Mouse (Mus musculus) adrenal gland, postnatal 14 days (tissue): Measurements from ENCODE around the gene Synpr. TPM values are rescaled to one million over a fixed set of nuclear protein-coding genes. Genes with fewer than 3 reads are reported as not detected.
"Not testable (repeated sequence)": the region's sequence is repeated elsewhere in the genome, so short reads cannot be mapped to it uniquely, and the experiment has no call there.

Source experiments
- DNase-seq: peaks from one replicate; pipeline ENCODE4 v3.0.0; 2021; ENCODE audit warnings: mixed read lengths
- long read RNA-seq, 2 experiments: library from polyadenylated mRNA; stranded (forward); transcript quantifications; one replicate each; pipeline ENCODE4 v2.0.0; 2021
- total RNA-seq: library from RNA; stranded (reverse); gene quantifications from 2 replicates; pipeline ENCODE4 v1.2.3, GENCODE M21; 2021

Synpr gene
- 7.6 and 8.9 TPM in 2 replicates for total RNA-seq
- long read RNA-seq, experiment 1, partial matches to known transcripts = 0 of 1 reads
- long read RNA-seq, experiment 1, other reads (novel, unspliced or antisense) = 1 of 1 reads
- long read RNA-seq, experiment 2, partial matches to known transcripts = 1 of 1 reads
- long read RNA-seq, experiment 2, other reads (novel, unspliced or antisense) = 0 of 1 reads

DNA sequence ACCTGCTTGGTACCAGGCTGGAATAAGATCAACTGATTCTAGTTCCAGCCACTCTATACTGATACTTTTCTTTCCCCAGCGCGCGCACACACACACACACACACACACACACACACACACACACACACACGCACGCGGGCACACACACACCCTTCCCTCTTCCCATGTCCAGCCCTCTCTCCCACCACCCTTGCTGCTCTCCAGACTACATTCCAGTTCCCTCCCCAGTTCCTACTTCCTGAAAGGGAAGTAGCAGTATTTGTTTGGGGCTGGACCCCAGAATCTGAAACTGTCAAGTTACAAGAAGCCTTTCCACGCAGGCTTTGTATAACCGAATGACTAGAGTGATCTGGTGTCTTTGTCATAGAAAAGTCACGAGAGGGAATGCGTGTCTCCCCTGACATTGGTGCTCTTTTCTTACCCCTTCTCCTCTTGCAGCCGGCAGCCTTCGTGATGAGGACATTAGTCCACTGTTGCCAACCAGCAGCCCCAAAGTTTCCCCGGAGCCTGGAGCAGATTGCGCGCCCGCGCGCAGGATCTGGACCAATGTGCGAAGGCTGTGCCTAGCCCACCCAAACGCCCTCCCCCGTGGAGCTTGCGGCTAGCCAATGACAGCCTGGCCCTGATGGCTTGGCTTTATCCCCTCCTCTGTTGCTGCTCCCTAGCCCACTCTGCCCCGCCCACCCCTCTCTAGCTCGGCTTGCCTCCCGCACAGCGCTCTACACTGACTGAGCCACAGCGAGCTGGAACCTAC, at the start of gene Synpr:
Gene Synpr (plus strand): TSS at position 690 of the 754 bp plus-strand sequence.
- peak; percentile 42 for DNase-seq

- DNase-seq = peak; percentile 4
Measured at GRCm38 (mm10) chr14:13236929-13237328, 47.7 kb upstream of the Synpr start.

GRCm38 (mm10) chr14:13247431-13247830, 37.1 kb upstream of the Synpr start:
- DNase-seq = no peak

DNA sequence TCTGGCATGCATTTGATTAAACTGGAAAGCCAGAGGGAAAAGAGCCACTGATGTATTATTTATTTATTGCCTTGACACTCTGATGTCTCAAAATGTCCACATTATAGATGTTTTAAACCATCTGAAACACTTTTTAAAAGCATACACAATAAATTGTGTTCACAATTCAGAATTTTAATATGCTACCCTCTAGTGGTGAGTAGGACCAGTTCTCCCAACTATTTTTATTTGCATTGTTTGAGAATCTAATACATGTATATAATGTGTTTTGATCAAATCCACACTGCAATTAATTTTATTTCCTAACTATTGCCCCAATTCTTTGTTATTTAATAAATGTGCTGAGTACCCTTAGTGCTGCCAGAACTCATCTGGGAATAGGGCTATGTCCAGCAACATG, 35.2 kb upstream of the Synpr start:
- DNase-seq = no peak

- DNase-seq = no peak
Measured at GRCm38 (mm10) chr14:13252594-13252993, 32.0 kb upstream of the Synpr start.

GRCm38 (mm10) chr14:13254741-13255140, 29.8 kb upstream of the Synpr start:
- not testable (repeated sequence) for DNase-seq

DNA sequence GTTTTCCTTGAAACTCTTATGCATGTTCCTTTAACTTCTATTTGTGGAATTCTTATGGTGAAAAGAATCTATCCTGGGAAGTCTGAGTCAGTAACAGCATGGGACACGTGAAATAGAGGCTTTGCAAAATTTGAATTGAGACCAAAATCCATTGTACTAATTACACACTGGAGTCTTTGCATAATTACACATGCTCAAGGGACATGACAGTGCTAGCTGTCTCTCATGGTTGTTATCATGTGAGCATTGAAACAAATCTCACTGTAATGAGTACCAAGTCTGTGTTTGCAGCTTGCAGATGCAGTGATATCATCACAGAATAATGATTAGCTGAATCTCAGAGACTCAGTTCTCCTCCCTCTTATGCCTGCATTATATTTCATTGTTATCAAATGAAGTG, 22.2 kb upstream of the Synpr start:
- no peak for DNase-seq

DNA sequence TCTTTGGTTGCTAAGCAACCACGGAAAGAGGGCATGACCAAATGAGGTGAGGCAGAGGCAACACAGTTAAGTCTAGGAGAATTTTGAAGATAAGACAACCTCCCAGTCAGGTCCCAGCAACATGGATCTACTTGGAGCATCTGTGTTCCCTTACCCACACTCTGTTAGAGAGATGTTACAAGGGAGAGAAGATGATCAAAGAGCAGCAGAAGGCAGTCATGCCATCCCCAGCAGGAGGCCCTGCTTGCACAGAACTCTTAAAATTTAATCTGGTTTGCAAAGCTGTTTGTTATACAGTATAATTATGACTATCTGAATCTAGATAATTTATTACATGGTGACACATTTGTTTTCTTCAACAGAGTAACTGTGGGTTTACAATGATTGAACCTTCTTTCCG, 18.2 kb upstream of the Synpr start:
- DNase-seq = no peak

DNA sequence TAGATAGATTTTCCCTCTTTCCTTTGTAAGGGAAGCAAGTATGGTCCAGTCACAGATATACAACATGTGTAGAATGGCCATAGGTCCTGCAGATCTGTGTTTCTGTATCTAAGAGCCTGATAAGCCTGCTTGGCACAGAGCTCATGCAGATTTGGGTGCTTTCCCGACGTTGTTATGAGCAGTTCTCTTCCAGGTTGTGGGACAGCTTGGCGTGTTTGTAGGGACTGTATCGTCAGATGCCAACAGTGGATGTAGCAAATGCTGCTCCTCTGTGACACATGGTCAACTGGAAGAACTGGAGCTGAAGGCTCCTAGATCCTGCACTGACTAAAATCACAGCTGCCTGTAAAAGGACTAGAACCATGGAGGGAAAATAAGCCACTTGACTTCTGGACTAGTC, 17.4 kb upstream of the Synpr start:
- DNase-seq = no peak

DNA sequence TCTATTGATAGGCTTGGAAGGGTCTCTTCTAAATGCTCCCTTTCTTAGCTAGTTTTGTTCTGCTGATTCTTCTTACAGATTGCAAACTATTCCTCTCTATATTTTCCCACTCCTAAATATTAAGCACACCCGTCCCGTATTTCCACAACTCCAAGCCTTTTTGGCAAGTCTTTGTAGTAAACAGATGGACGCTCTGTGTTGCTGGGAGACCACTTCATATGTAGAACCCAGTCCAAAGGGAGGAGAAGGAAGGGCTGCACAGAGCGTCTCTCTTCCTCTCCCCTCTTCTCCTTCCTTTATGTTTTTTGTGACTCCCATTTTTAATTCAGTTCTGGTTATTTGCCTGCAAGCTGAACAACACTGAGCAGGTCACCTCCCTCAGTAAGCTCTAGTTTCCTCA, 1.4 kb upstream of the Synpr start:
- no peak for DNase-seq

GRCm38 (mm10) chr14:13284845-13285198, 242 bp downstream of the Synpr start:
- DNase-seq = no peak

DNA sequence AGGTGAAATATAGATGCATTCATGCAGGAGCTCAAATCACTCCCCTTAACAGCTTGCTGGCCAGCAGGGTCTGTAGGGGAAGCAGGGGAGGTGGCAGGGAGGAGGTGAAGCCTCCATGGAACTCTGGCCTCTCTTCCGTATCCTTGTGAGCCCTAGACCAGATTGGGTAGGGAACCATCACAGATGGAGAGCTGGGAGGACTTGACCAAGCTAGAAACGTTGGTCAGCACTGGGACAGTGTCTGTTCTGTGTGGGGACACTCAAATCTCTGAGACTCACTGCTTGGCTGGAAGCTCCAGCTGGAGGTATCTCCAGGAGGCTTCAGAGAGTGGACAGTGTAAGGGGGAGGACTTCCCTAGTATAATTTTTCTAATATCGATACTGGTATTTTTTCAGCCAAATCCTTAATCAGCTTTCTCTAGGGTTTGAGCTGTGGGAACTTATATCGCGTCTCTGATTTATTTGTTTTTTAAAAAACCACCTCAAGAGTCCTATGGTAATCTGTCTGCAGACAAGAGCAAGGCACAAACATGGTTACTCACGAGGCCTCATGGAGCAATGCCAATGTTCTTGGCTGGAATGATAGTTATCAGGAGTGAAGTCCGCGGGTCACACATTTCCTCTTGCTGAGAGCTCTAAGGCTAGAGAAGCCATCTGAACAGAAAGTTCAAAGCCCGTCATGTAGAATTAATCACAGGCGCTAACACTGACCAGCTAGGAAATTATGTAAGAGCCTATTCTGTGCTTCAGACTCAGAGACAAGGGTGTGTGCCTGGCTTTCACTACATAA, 956 bp downstream of the Synpr start:
- peak; percentile 6 for DNase-seq

GRCm38 (mm10) chr14:13294200-13294599, 9.6 kb downstream of the Synpr start:
- DNase-seq = no peak

- DNase-seq = no peak
Measured at GRCm38 (mm10) chr14:13314323-13314722, 29.7 kb downstream of the Synpr start.

GRCm38 (mm10) chr14:13328461-13328860, 43.9 kb downstream of the Synpr start:
- no peak for DNase-seq

- DNase-seq = no peak
Measured at GRCm38 (mm10) chr14:13332497-13333306, 48.1 kb downstream of the Synpr start.

DNA sequence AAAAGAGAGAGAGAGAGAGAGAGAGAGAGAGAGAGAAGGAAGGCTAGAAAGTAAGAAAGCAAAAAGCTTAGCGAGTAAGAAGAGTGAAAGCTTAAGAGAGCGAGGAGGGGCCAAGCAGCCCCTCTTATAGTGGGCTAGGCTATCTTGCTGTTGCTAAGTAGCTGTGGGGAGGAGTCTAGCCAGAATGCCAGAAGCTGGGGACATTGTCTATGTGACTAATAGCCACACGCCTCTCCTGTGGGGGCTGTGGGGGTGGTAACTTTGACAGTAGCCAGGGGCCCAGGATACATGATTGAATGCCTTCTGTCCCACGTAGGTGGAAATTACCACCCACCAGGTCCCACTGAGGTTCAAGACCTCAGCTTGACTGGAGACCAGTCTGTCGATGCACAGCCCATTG, 48.8 kb downstream of the Synpr start:
- no peak for DNase-seq

DNA sequence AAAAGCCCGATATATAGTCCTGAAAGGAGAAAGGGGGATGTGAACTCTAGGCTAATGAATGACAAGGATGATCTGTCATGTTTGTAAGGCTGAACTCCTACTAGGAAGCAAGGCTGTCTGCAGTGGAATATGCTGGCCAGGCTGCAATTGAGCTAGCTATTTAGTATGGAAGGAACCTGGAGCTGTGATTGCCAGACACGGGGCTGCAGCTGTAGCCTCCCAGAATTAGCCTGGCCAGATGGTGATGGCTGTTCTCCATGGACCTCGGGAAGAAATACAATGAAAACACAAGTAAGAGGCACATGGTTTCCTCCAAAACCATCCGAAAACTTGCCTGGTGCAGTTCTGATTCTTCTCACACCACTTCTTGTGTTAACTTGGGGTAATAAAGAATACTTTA, 51.6 kb downstream of the Synpr start:
- no peak for DNase-seq

GRCm38 (mm10) chr14:13340688-13341087, 56.1 kb downstream of the Synpr start:
- DNase-seq = no peak

DNA sequence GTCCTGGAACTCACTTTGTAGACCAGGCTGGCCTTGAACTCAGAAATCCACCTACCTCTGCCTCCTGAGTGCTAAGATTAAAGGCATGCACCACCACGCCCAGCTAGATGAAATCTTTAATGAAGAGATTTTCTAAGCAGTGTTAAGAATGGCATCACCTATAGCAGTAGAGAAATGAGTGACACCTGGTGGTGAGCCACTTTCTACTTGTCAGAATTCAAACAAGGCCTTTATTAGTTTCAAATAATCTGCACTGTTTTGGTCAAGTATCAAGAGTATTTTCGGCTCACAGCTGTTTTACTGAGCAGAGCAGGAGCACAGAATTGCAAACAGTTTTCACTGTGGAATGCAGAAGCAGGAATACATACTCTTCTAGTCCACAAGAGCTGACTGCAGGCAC, 59.7 kb downstream of the Synpr start:
- DNase-seq = no peak

GRCm38 (mm10) chr14:13349170-13349865, 64.7 kb downstream of the Synpr start:
- DNase-seq = no peak

DNA sequence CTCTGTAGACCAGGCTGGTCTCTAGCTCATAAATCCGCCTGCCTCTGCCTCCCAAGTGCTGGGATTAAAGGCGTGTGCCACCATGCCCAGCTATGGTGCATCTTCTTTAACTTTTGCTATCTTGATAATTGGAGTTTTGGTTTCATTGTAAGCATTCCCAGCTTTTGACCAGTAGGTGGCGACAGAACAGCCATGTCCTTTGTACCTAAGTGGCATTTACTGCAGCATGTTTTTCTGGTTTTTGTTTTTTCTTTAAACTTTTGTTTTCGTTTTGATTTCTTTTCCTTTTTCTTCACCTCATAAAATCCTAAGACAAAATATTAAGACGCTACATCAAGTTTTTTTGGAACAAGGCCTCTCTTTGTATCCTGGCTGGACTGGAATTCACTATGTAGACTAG, 69.6 kb downstream of the Synpr start:
- peak; percentile 32 for DNase-seq
